ENCODE assay signal across 10 mouse cellular contexts in the genomic region with DNA sequence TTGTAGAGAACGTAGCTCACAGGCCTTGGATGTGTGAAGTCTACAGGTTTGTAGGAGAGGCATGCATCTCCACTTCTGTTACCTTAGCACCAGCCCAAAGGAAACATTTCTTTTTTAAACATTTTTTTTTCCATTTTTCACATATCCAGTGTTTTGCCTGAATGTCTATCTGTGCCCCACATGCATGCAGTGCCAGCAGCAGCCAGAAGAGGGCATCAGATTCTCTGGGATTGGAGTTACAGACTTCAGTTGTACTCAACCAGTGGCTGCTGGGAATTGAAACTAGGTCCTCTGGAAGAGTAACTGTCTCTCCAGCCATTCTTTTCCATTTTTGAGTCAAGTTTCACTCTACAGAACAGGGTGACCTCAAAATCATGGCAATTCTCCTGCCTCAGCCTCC. TPM values are rescaled to one million over a fixed set of nuclear protein-coding genes. Genes with fewer than 3 reads are reported as not detected.
DNase-seq lines count a peak whose midpoint lies in the region; ATAC-seq and TF ChIP-seq lines count a peak whose summit lies in the region.
"Had no signal": no experiment of that assay in that cellular context is flagged by ENCODE, and none has a peak within 500 bp of the region (broad histone marks: within the 10 kb centered on the region; RNA-seq: fewer than 3 reads in every experiment).

No protein-coding gene starts in this region.

- DNase-seq in CD4-positive, CD25-positive, alpha-beta regulatory T cell, adult 2 months (ENCODE audit: low read depth, low spot score): peak; percentile 58
- peak; percentile 58 for DNase-seq in kidney, adult 18-20 months
- no peak for DNase-seq in kidney, adult 11 months
- no peak for DNase-seq in testis, postnatal 10 days (ENCODE audit: low spot score)
- peak; percentile 50 to 61 for DNase-seq in thymus, postnatal 36 days

- TF ChIP-seq POLR2A in testis, adult 2 months (IDR thresholded peaks at IDR 0.05; ENCODE audit: control insufficient read depth, low read depth, low read length): no peak

- H3K4me3 ChIP-seq in testis, adult 2 months (ENCODE audit: control insufficient read depth, low read depth, low read length): no peak overlapping the region
- H3K4me3 ChIP-seq: hindbrain, embryonic 15.5 days had no signal

- H3K36me3 ChIP-seq in testis, adult 2 months (ENCODE audit: control insufficient read depth, insufficient read depth, low read length): no peaks in the 10 kb centered on the region

- no peaks in the 10 kb centered on the region for H3K27me3 ChIP-seq in testis, adult 2 months (ENCODE audit: control insufficient read depth, insufficient read depth, low read length)
- H3K27me3 ChIP-seq: hindbrain, embryonic 15.5 days had no signal

- peaks cover 17% of the 10 kb centered on the region for H3K4me1 ChIP-seq in testis, adult 2 months (ENCODE audit: control insufficient read depth, insufficient read depth, low read length)
- H3K4me1 ChIP-seq: hindbrain, embryonic 15.5 days had no signal

- TF ChIP-seq CTCF in testis, adult 2 months (IDR thresholded peaks at IDR 0.05; ENCODE audit: control insufficient read depth, insufficient read depth, insufficient replicate concordance, low read depth, low read length): peak; percentile 40; the same call in 1 of the 2 replicates

- H3K27ac ChIP-seq in testis, adult 2 months (ENCODE audit: control insufficient read depth, insufficient read depth, low read depth, low read length): no peak overlapping the region
- H3K27ac ChIP-seq: hindbrain, embryonic 15.5 days had no signal

- ATAC-seq in CD4-positive, CD25-positive, alpha-beta regulatory T cell, adult 4 months: no peak
- no peak for ATAC-seq in activated CD4-positive, CD25-positive, alpha-beta regulatory T cell, adult 4 months

RNA-seq across cellular contexts. Expression of gene Polrmt, which starts 13.9 kb away (rescaled TPM):
- 10 to 100 TPM; 18.0 to 23.4 TPM for polyA plus RNA-seq in CD4-positive, CD25-positive, alpha-beta regulatory T cell, adult 4 months (2017; shearing (Covaris generic))
- polyA plus RNA-seq in testis, adult 2 months (2012; rRNA removed): 30.6 and 32.5 TPM in 2 replicates
- 10 to 100 TPM; 13.6 to 21.4 TPM for polyA plus RNA-seq in activated CD4-positive, CD25-positive, alpha-beta regulatory T cell, adult 4 months (2017; shearing (Covaris generic))

RNA-seq across cellular contexts. Expression of gene Hcn2, which starts 16.1 kb away (rescaled TPM):
- polyA plus RNA-seq in CD4-positive, CD25-positive, alpha-beta regulatory T cell, adult 4 months (2017; shearing (Covaris generic)): not detected
- polyA plus RNA-seq in testis, adult 2 months (2012; rRNA removed): 0.69 and 0.88 TPM in 2 replicates
- polyA plus RNA-seq in activated CD4-positive, CD25-positive, alpha-beta regulatory T cell, adult 4 months (2017; shearing (Covaris generic)): not detected
- polyA plus RNA-seq: stomach, embryonic 16.5 days had no signal

RNA-seq across cellular contexts. Expression of gene Fgf22, which starts 22.4 kb away (rescaled TPM):
- not detected for polyA plus RNA-seq in CD4-positive, CD25-positive, alpha-beta regulatory T cell, adult 4 months (2017; shearing (Covaris generic))
- 0.28 and 0.53 TPM in 2 replicates for polyA plus RNA-seq in testis, adult 2 months (2012; rRNA removed)
- not detected for polyA plus RNA-seq in activated CD4-positive, CD25-positive, alpha-beta regulatory T cell, adult 4 months (2017; shearing (Covaris generic))

RNA-seq across cellular contexts. Expression of gene Bsg, which starts 28.2 kb away (rescaled TPM):
- polyA plus RNA-seq in CD4-positive, CD25-positive, alpha-beta regulatory T cell, adult 4 months (2017; shearing (Covaris generic)): 100 to 1,000 TPM; 127 to 129 TPM
- polyA plus RNA-seq in testis, adult 2 months (2012; rRNA removed): 849 and 920 TPM in 2 replicates
- 100 to 1,000 TPM; 135 to 157 TPM for polyA plus RNA-seq in activated CD4-positive, CD25-positive, alpha-beta regulatory T cell, adult 4 months (2017; shearing (Covaris generic))

RNA-seq across cellular contexts. Expression of gene Rnf126, which starts 34.3 kb away (rescaled TPM):
- 1 to 10 TPM; 3.4 to 3.5 TPM for polyA plus RNA-seq in CD4-positive, CD25-positive, alpha-beta regulatory T cell, adult 4 months (2017; shearing (Covaris generic))
- polyA plus RNA-seq in testis, adult 2 months (2012; rRNA removed): 989 and 1,153 TPM in 2 replicates
- polyA plus RNA-seq in activated CD4-positive, CD25-positive, alpha-beta regulatory T cell, adult 4 months (2017; shearing (Covaris generic)): 1 to 10 TPM; 3.9 to 4.4 TPM

Comparison
In these comparisons a context has a peak if more than half of its experiments do, and no peak if none do; other contexts are left out.
1. DNase-seq: peak in CD4-positive, CD25-positive, alpha-beta regulatory T cell, adult 2 months (single experiment), kidney, adult 18-20 months (single experiment) and thymus, postnatal 36 days (2 of 2); none in kidney, adult 11 months (single experiment) and testis, postnatal 10 days (single experiment).